Mouse (Mus musculus) forebrain, embryonic 11.5 days (tissue): Measurements from ENCODE around the gene Cited1. TPM values are rescaled to one million over a fixed set of nuclear protein-coding genes. Genes with fewer than 3 reads are reported as not detected.
A peak's percentile ranks its signal among the peaks of the same experiment; 100 is the strongest.
"Not testable (repeated sequence)": the region's sequence is repeated elsewhere in the genome, so short reads cannot be mapped to it uniquely, and the experiment has no call there.

Experiments
- ATAC-seq: fragments of 200-750 bp; cut with Nextera tagmentation; replicated peaks from 2 replicates; pipeline ENCODE4 v1.8.0; 2017; ENCODE audit warnings: moderate TSS enrichment; ENCODE audit not compliant: low FRiP score
- DNase-seq: peaks from one replicate; pipeline ENCODE4 v3.0.0-alpha.2; 2017; ENCODE audit warnings: low spot score
- H3K27ac ChIP-seq: fragments of 300-500 bp; sonication (generic); 2 replicates; pipeline ENCODE4 v1.5.1; 2014; ENCODE audit warnings: low read depth, low read length
- H3K27me3 ChIP-seq: fragments of 300-500 bp; sonication (generic); 2 replicates; pipeline ENCODE4 v1.6.1; 2014; ENCODE audit warnings: mild to moderate bottlenecking, low read length, mixed read lengths; ENCODE audit not compliant: control insufficient read depth, insufficient read depth
- H3K36me3 ChIP-seq: fragments of 300-500 bp; sonication (generic); 2 replicates; pipeline ENCODE4 v1.6.1; 2014; ENCODE audit warnings: mild to moderate bottlenecking, low read length, moderate library complexity, mixed read lengths; ENCODE audit not compliant: control insufficient read depth, insufficient read depth
- H3K4me1 ChIP-seq: fragments of 300-500 bp; sonication (generic); replicated peaks from 2 replicates; pipeline ENCODE4 v1.6.1; 2014; ENCODE audit warnings: low read length, mixed read lengths; ENCODE audit not compliant: control insufficient read depth, insufficient read depth
- H3K4me2 ChIP-seq: fragments of 300-500 bp; sonication (generic); 2 replicates; pipeline ENCODE4 v1.6.1; 2014; ENCODE audit warnings: low read depth, mild to moderate bottlenecking, low read length, moderate library complexity, mixed read lengths; ENCODE audit not compliant: severe bottlenecking
- H3K4me3 ChIP-seq: fragments of 300-500 bp; sonication (generic); 2 replicates; pipeline ENCODE4 v1.5.1; 2014; ENCODE audit warnings: low read depth, low read length
- H3K9ac ChIP-seq: fragments of 300-500 bp; sonication (generic); 2 replicates; pipeline ENCODE4 v1.6.1; 2014; ENCODE audit warnings: low read length
- H3K9me3 ChIP-seq: fragments of 300-500 bp; sonication (generic); 2 replicates; pipeline ENCODE4 v1.6.1; 2016; ENCODE audit warnings: low read length, mixed read lengths; ENCODE audit not compliant: control insufficient read depth
- WGBS: fragments of 180-500 bp; shearing (Covaris S2); extraction: QIAGEN DNeasy Blood & Tissue Kit; methylation state at CpG from one replicate; pipeline ENCODE4 v1.1.7; 2014; 5-methylcytosine and 5-hydroxymethylcytosine counted together
- microRNA-seq: library from miRNA; unstranded; fragments of <30 nt; microRNA quantifications from one replicate; pipeline ENCODE4, GENCODE M21; 2016; ENCODE audit not compliant: insufficient number of aligned reads
- polyA plus RNA-seq: library from polyadenylated mRNA; unstranded; fragments of >200 nt; fragmentation: Nextera tagmentation; extraction: Ambion mirVana; gene quantifications from 2 replicates; pipeline ENCODE4 v1.2.1, GENCODE M21; 2014

Gene Cited1
- polyA plus RNA-seq, 1 experiment from 2014 or later: 12.5 TPM

DNA sequence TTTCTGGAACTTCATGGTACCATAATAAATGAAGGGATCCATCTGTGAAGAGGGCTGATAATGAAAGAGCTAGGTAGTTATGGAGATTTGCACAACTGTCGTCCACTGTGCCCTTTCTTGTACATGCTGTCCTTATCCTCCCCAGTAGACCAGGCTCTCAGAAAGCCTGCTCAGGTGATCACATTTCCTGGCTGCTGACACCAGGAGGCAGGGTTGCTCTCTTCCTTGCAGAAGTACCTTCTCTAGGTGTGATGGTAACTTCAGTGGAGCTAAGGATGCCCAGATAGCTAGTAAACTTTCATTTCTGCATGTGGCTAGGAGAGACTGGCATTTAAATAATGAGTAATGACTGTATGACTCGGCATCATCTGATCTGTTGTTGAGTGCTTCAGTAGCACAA lies 7.6 kb downstream of the Cited1 start:
- Histone ChIP-seq H3K27ac (no peak overlapping the region), H3K27me3 (peaks cover 10% of the 10 kb centered on the region), H3K9me3 (no peaks in the 10 kb centered on the region), H3K4me2 (no peak overlapping the region), H3K36me3 (no peaks in the 10 kb centered on the region), H3K4me3 (no peak overlapping the region), H3K4me1 (no peaks in the 10 kb centered on the region), H3K9ac (no peak overlapping the region)
- 63% methylated on average over 2 of the region's 2 CpGs for WGBS
- DNase-seq (no peak), ATAC-seq (no peak)

DNA sequence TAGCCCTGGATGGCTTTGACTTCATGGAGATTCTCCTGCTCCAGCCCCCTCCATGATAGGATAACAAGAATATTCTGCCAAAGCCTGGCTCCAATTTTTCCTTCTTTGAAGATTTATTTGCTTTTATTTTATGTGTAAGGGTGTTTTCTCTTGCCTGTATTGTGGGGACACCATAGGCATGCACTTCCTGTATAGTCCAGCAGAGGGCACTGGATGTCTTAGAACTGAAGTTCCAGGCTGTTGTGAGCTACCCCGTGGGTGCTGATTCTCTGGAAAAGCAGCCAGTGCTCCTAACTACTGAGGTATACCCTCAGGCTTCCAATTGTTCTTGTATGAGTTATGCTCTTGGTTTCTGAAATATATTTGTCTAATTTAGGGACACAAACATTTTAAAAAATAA lies 32.9 kb downstream of the Cited1 start:
- H3K9me3 ChIP-seq: no peaks in the 10 kb centered on the region
- no peak overlapping the region for H3K27ac ChIP-seq
- H3K4me2 ChIP-seq: no peak overlapping the region
- ATAC-seq: no peak
- no peak overlapping the region for H3K9ac ChIP-seq
- H3K36me3 ChIP-seq: no peaks in the 10 kb centered on the region
- no peaks in the 10 kb centered on the region for H3K4me1 ChIP-seq
- no peak overlapping the region for H3K4me3 ChIP-seq
- H3K27me3 ChIP-seq: no peaks in the 10 kb centered on the region
- WGBS: 25% methylated on average over 1 of the region's 1 CpGs
- peak; percentile 65 for DNase-seq

DNA sequence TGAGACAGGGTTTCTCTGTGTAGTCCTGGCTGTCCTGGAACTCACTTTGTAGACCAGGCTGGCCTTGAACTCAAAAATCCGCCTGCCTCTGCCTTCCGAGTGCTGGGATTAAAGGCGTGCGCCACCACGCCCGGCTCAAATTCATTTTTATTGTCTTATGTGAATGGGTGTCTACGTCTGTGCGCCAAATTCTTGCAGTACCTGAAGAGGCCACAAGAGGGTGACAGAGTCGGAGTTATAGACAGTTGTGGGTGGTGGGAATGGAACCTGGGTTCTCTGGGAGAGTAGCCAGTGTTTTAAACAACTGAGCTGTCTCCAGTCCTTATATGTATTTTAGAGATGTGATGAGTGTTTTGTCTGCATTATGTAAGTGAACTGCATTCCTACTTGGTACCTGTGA lies 36.6 kb downstream of the Cited1 start:
- H3K9ac ChIP-seq, H3K4me3 ChIP-seq, H3K36me3 ChIP-seq, H3K4me1 ChIP-seq, H3K27me3 ChIP-seq, H3K27ac ChIP-seq, H3K9me3 ChIP-seq, H3K4me2 ChIP-seq, ATAC-seq: not testable (repeated sequence)
- peak; percentile 63 for DNase-seq
- WGBS: 50% methylated on average over 9 of the region's 9 CpGs

Small RNA genes lying within 50 kb of the gene (microRNA-seq; reads per million reads assigned to microRNA genes)
- gene Gm26318: not detected

Other genes starting within 250 kb of the Cited1 start
- gene Rtl5, start 180.9 kb downstream of the Cited1 start, polyA plus RNA-seq: 4.6 and 5.9 TPM in 2 replicates
- 73.6 and 77.5 TPM in 2 replicates for gene Pin4, start 132.7 kb downstream of the Cited1 start, polyA plus RNA-seq
- gene Ercc6l, start 95.1 kb downstream of the Cited1 start, polyA plus RNA-seq: 22.5 and 27.1 TPM in 2 replicates
- 646 and 665 TPM in 2 replicates for gene Rps4x, start 62.8 kb downstream of the Cited1 start, polyA plus RNA-seq